Mouse (Mus musculus) testis, adult 2 months (tissue): ENCODE measurements around the gene Rxfp2.

Experiments used
- CTCF ChIP-seq: fragments of 200-500 bp; IDR thresholded peaks from 2 replicates; pipeline ENCODE4 v1.5.1; 2012; ENCODE audit warnings: low read depth, mild to moderate bottlenecking, inconsistent platforms, low read length, moderate library complexity; ENCODE audit not compliant: control insufficient read depth, insufficient read depth, insufficient replicate concordance
- POLR2A ChIP-seq: fragments of 200-500 bp; IDR thresholded peaks from 2 replicates; pipeline ENCODE4 v1.6.1; 2012; ENCODE audit warnings: low read depth, mild to moderate bottlenecking, inconsistent platforms, low read length, moderate library complexity; ENCODE audit not compliant: control insufficient read depth

- TF ChIP-seq CTCF (no peak), POLR2A (no peak)
These were observed 64.7 kb downstream of the Rxfp2 start for GRCm38 (mm10) chr5:150083190-150083589.
